Mouse (Mus musculus) neural tube, embryonic 12.5 days (tissue): Measurements from ENCODE around the gene Capza1. TPM values are rescaled to one million over a fixed set of nuclear protein-coding genes. Genes with fewer than 3 reads are reported as not detected.
A peak's percentile ranks its signal among the peaks of the same experiment; 100 is the strongest.
"Not testable (repeated sequence)": the region's sequence is repeated elsewhere in the genome, so short reads cannot be mapped to it uniquely, and the experiment has no call there.

Experiments
- ATAC-seq: fragments of 200-750 bp; cut with Nextera tagmentation; 2 replicates; pipeline ENCODE4 v1.8.0; 2017; ENCODE audit warnings: low read depth, mild to moderate bottlenecking, moderate TSS enrichment, moderate library complexity; ENCODE audit not compliant: low FRiP score
- H3K27ac ChIP-seq: fragments of 300-500 bp; sonication (generic); 2 replicates; pipeline ENCODE4 v1.5.1; 2016
- H3K27me3 ChIP-seq: fragments of 300-500 bp; sonication (generic); replicated peaks from 2 replicates; pipeline ENCODE4 v1.6.1; 2016; ENCODE audit warnings: mild to moderate bottlenecking
- H3K36me3 ChIP-seq: fragments of 300-500 bp; sonication (generic); 2 replicates; pipeline ENCODE4 v1.6.1; 2016; ENCODE audit warnings: mild to moderate bottlenecking
- H3K4me1 ChIP-seq: fragments of 300-500 bp; sonication (generic); 2 replicates; pipeline ENCODE4 v1.6.1; 2016
- H3K4me2 ChIP-seq: fragments of 300-500 bp; sonication (generic); replicated peaks from 2 replicates; pipeline ENCODE4 v1.6.1; 2016; ENCODE audit warnings: mild to moderate bottlenecking
- H3K4me3 ChIP-seq: fragments of 300-500 bp; sonication (generic); 2 replicates; pipeline ENCODE4 v1.5.1; 2016
- H3K9ac ChIP-seq: fragments of 300-500 bp; sonication (generic); 2 replicates; pipeline ENCODE4 v1.6.1; 2016; ENCODE audit warnings: mild to moderate bottlenecking
- H3K9me3 ChIP-seq: fragments of 300-500 bp; sonication (generic); 2 replicates; pipeline ENCODE4 v1.6.1; 2016; ENCODE audit warnings: mild to moderate bottlenecking
- WGBS: fragments of 180-500 bp; shearing (Covaris S2); methylation state at CpG from one replicate; pipeline ENCODE4 v1.1.7; 2016; 5-methylcytosine and 5-hydroxymethylcytosine counted together
- polyA plus RNA-seq: library from polyadenylated mRNA; unstranded; fragments of >200 nt; fragmentation: Nextera tagmentation; extraction: Ambion mirVana; gene quantifications from 2 replicates; pipeline ENCODE4 v1.2.1, GENCODE M21; 2016

Capza1 gene
- polyA plus RNA-seq, 1 experiment from 2014 or later, result 216 TPM

DNA sequence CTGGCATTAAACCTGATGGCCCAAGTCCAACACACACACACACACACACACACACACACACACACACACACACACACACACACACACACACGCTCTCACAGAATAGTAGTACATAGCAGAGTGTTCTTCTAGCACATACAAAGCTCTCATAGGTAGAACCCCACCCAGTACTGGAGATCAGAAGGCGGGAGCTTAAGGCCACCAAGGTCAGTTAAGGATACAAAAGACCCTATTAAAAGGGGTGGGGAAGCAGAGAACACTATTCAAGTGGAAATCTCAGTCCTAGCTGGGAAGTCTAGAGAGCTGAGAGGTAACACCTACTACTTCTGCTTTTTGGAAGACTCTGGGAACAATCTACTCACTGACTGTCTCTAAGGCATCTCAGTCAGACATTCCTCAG is 49.0 kb downstream of the Capza1 start:
- no peaks in the 10 kb centered on the region for H3K27me3 ChIP-seq
- 81% methylated on average over 2 of the region's 2 CpGs for WGBS
- H3K27ac ChIP-seq, result no peak overlapping the region
- H3K4me1 ChIP-seq, result peaks cover 14% of the 10 kb centered on the region
- no peak for ATAC-seq
- no peaks in the 10 kb centered on the region for H3K9me3 ChIP-seq
- no peaks in the 10 kb centered on the region for H3K36me3 ChIP-seq
- H3K4me3 ChIP-seq, result no peak overlapping the region
- H3K9ac ChIP-seq, result no peak overlapping the region
- H3K4me2 ChIP-seq, result no peak overlapping the region

GRCm38 (mm10) chr3:104814746-104815145 is 49.6 kb downstream of the Capza1 start:
- no peak overlapping the region for H3K4me3 ChIP-seq
- H3K9ac ChIP-seq, result no peak overlapping the region
- H3K4me1 ChIP-seq, result peaks cover 14% of the 10 kb centered on the region
- no peak overlapping the region for H3K27ac ChIP-seq
- no peak overlapping the region for H3K4me2 ChIP-seq
- WGBS, result 96% methylated on average over 1 of the region's 1 CpGs
- no peaks in the 10 kb centered on the region for H3K36me3 ChIP-seq
- H3K27me3 ChIP-seq, result no peaks in the 10 kb centered on the region
- no peaks in the 10 kb centered on the region for H3K9me3 ChIP-seq
- no peak for ATAC-seq

DNA sequence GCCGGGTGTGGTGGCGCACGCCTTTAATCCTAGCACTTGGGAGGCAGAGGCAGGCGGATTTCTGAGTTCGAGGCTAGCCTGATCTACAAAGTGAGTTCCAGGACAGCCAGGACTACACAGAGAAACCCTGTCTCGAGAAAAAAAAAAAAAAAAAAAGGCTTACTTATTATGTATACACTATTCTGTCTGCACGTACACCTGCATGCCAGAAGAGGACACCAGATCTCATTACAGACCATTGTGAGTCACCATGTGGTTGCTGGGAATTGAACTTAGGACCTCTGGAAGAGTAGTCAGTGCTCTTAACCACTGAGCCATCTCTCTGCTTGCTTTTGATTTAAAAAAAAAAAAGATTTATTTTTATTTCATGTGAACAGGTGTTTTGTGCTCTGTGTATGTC is 51.1 kb downstream of the Capza1 start:
- not testable (repeated sequence) for H3K36me3 ChIP-seq, ATAC-seq, H3K4me2 ChIP-seq, H3K27ac ChIP-seq, H3K9ac ChIP-seq, H3K27me3 ChIP-seq, H3K9me3 ChIP-seq, H3K4me3 ChIP-seq
- H3K4me1 ChIP-seq, result peaks cover 11% of the 10 kb centered on the region
- WGBS, result 93% methylated on average over 7 of the region's 7 CpGs

GRCm38 (mm10) chr3:104812254-104812653 is 52.1 kb downstream of the Capza1 start:
- no peak overlapping the region for H3K4me2 ChIP-seq
- no peak for ATAC-seq
- no peaks in the 10 kb centered on the region for H3K27me3 ChIP-seq
- no peaks in the 10 kb centered on the region for H3K9me3 ChIP-seq
- H3K4me1 ChIP-seq, result peaks cover 6% of the 10 kb centered on the region
- H3K9ac ChIP-seq, result no peak overlapping the region
- H3K36me3 ChIP-seq, result no peaks in the 10 kb centered on the region
- no peak overlapping the region for H3K4me3 ChIP-seq
- no peak overlapping the region for H3K27ac ChIP-seq
- WGBS, result 88% methylated on average over 4 of the region's 4 CpGs

- 34% methylated on average over 3 of the region's 3 CpGs for WGBS
- Histone ChIP-seq H3K4me1 (0 out of 2 replicates have a peak, but pooled peaks cover 1% of the 10 kb centered on the region), H3K27ac (no peak overlapping the region), H3K4me3 (no peak overlapping the region), H3K4me2 (no peak overlapping the region), H3K9me3 (no peaks in the 10 kb centered on the region), H3K27me3 (no peaks in the 10 kb centered on the region), H3K9ac (no peak overlapping the region), H3K36me3 (no peaks in the 10 kb centered on the region)
- no peak for ATAC-seq
Observed at GRCm38 (mm10) chr3:104811752-104812151, 52.6 kb downstream of the Capza1 start.

GRCm38 (mm10) chr3:104805539-104805938 is 58.8 kb downstream of the Capza1 start:
- Histone ChIP-seq H3K4me1 (no peaks in the 10 kb centered on the region), H3K4me2 (no peak overlapping the region), H3K9me3 (no peaks in the 10 kb centered on the region), H3K27me3 (no peaks in the 10 kb centered on the region), H3K27ac (no peak overlapping the region), H3K9ac (no peak overlapping the region), H3K36me3 (peaks cover 9% of the 10 kb centered on the region), H3K4me3 (no peak overlapping the region)
- 87% methylated on average over 9 of the region's 9 CpGs for WGBS
- ATAC-seq, result no peak

- 90% methylated on average over 10 of the region's 10 CpGs for WGBS
- Histone ChIP-seq H3K4me3 (no peak overlapping the region), H3K4me1 (no peaks in the 10 kb centered on the region), H3K9me3 (no peaks in the 10 kb centered on the region), H3K4me2 (no peak overlapping the region), H3K27me3 (no peaks in the 10 kb centered on the region), H3K27ac (no peak overlapping the region), H3K36me3 (peaks cover 13% of the 10 kb centered on the region), H3K9ac (no peak overlapping the region)
- ATAC-seq, result no peak
Observed at GRCm38 (mm10) chr3:104804312-104804711, 60.0 kb downstream of the Capza1 start.

DNA sequence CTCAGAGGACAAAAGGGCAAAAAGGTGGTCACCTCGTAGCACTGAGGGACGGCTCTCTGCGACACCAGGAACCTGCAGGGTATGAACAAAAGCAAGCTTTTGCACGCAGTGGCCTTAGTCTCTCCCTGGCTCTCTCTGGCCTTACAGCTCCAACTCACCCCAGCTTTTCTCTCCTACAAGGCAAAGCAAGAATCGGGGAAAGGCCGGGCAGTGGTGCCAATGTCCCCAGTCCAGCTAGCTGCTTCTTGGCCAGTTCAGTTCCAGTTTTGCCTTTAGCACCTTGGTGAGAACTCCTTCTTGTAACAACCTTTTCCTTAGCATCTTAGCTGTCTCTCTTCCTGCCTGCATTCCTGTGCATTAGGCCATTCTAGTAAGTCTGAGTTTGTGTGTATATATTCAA is 62.8 kb downstream of the Capza1 start:
- H3K4me1 ChIP-seq, result no peaks in the 10 kb centered on the region
- no peak overlapping the region for H3K9ac ChIP-seq
- H3K4me2 ChIP-seq, result no peak overlapping the region
- no peak overlapping the region for H3K27ac ChIP-seq
- peaks cover 19% of the 10 kb centered on the region for H3K36me3 ChIP-seq
- no peak for ATAC-seq
- H3K4me3 ChIP-seq, result no peak overlapping the region
- no peaks in the 10 kb centered on the region for H3K9me3 ChIP-seq
- H3K27me3 ChIP-seq, result no peaks in the 10 kb centered on the region
- 91% methylated on average over 6 of the region's 6 CpGs for WGBS

GRCm38 (mm10) chr3:104800681-104801080 is 63.6 kb downstream of the Capza1 start:
- WGBS, result 97% methylated on average over 11 of the region's 11 CpGs
- ATAC-seq, result no peak
- Histone ChIP-seq H3K4me1 (no peaks in the 10 kb centered on the region; the same call in 1 of the 2 replicates), H3K27me3 (no peaks in the 10 kb centered on the region), H3K9me3 (no peaks in the 10 kb centered on the region), H3K36me3 (peaks cover 22% of the 10 kb centered on the region), H3K4me2 (no peak overlapping the region), H3K4me3 (no peak overlapping the region), H3K27ac (no peak overlapping the region), H3K9ac (no peak overlapping the region)

DNA sequence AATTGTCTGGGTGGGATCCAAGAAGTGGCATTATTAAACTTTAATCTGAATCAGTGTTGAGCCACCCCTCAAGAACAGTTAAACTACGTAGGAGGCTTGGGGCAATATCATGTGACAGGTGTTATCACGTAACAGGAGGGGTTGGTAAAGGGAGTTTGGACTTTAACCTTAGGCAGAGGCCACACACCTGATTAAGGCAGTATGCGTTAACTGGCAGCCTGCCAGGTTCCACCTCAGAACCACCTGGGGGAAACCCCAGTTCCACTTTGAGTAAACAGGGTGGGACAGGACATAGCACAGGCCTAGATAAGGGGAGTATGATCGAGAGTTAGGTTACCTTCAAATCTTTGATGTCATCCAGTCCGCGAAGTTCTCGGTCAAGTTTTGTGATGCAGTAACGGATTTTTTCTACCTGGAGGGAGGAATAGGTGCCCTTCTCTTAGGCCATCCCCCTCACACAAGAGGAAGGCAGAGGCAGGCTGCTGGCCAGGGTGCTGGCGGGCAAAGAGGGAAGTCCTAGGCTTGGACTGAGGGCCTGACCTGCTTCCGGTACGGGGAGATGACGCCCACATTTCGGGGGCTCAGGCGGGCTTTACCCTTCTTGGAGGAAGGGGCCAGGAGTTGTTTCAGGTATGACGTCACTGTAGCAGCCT is 67.7 kb downstream of the Capza1 start:
- WGBS, result 87% methylated on average over 15 of the region's 15 CpGs
- Histone ChIP-seq H3K9me3 (no peaks in the 10 kb centered on the region), H3K9ac (no peak overlapping the region), H3K4me1 (peaks cover 24% of the 10 kb centered on the region), H3K27me3 (no peaks in the 10 kb centered on the region), H3K4me3 (no peak overlapping the region), H3K27ac (no peak overlapping the region), H3K4me2 (no peak overlapping the region), H3K36me3 (peaks cover 27% of the 10 kb centered on the region)
- ATAC-seq, result no peak

- Histone ChIP-seq H3K36me3 (peaks cover 21% of the 10 kb centered on the region), H3K27ac (no peak overlapping the region), H3K4me1 (peaks cover 30% of the 10 kb centered on the region), H3K4me3 (no peak overlapping the region), H3K27me3 (no peaks in the 10 kb centered on the region), H3K9me3 (no peaks in the 10 kb centered on the region), H3K4me2 (no peak overlapping the region), H3K9ac (no peak overlapping the region)
- 60% methylated on average over 15 of the region's 15 CpGs for WGBS
- ATAC-seq, result no peak
Observed at GRCm38 (mm10) chr3:104795661-104796340, 68.5 kb downstream of the Capza1 start.

- 46% methylated on average over 12 of the region's 12 CpGs for WGBS
- H3K4me3 ChIP-seq, result no peak overlapping the region
- H3K4me1 ChIP-seq, result peaks cover 38% of the 10 kb centered on the region
- peak overlapping the region; percentile 12; the same call in 1 of the 2 replicates for H3K4me2 ChIP-seq
- H3K27ac ChIP-seq, result no peak overlapping the region
- ATAC-seq, result no peak
- no peak overlapping the region for H3K9ac ChIP-seq
- H3K36me3 ChIP-seq, result peaks cover 14% of the 10 kb centered on the region; the same call in 1 of the 2 replicates
- H3K27me3 ChIP-seq, result no peaks in the 10 kb centered on the region
- no peaks in the 10 kb centered on the region for H3K9me3 ChIP-seq
Observed at GRCm38 (mm10) chr3:104794953-104795470, 69.3 kb downstream of the Capza1 start.
